Mouse (Mus musculus) brain, embryonic 14.5 days (tissue): ENCODE results near the gene Lhpp.

Source experiments
- CTCF ChIP-seq: fragments of 200-500 bp; IDR thresholded peaks from 2 replicates; pipeline ENCODE4 v1.5.1; 2012; ENCODE audit warnings: inconsistent platforms, mild to moderate bottlenecking, moderate library complexity, borderline replicate concordance; ENCODE audit not compliant: insufficient read depth, insufficient read length; ENCODE audit errors: extremely low read depth
- POLR2A ChIP-seq: fragments of 200-500 bp; IDR thresholded peaks from 2 replicates; pipeline ENCODE4 v1.6.1; 2012; ENCODE audit warnings: mild to moderate bottlenecking, inconsistent platforms, borderline replicate concordance; ENCODE audit not compliant: poor library complexity, insufficient read depth, insufficient read length, severe bottlenecking; ENCODE audit errors: extremely low read depth

GRCm38 (mm10) chr7:132751716-132752115 lies 141.3 kb downstream of the Lhpp start:
- TF ChIP-seq POLR2A (no peak), CTCF (no peak)
